Mouse (Mus musculus): ENCODE measurements around the gene Ift57. TPM values are rescaled to one million over a fixed set of nuclear protein-coding genes. Genes with fewer than 3 reads are reported as not detected.

Gene Ift57
- total RNA-seq (2014; fragmentation: Nextera tagmentation) (30.8 and 31.4 TPM in 2 replicates), total RNA-seq (2017) (44.7 and 52.3 TPM in 2 replicates), polyA plus RNA-seq (2012) (12.9 and 17.4 TPM in 2 replicates)

GRCm38 (mm10) chr16:49698620-49699525 lies at the start of gene Ift57:
Gene Ift57 (plus strand): TSS chr16:49699233.
- DNase-seq (ENCODE audit: low spot score): peak; percentile 94
- peaks cover 18% of the 10 kb centered on the region for H3K36me3 ChIP-seq (replicated peaks)
- ATAC-seq (ENCODE audit: extremely low read depth, insufficient number of reproducible peaks, low FRiP score, poor library complexity, severe bottlenecking): peak; percentile 99
- peak within 1 kb of the TSS; percentile 95 for H3K4me3 ChIP-seq (ENCODE audit: low read depth, low read length)
- H3K27me3 ChIP-seq (ENCODE audit: insufficient read depth, low read length): no peaks in the 10 kb centered on the region
- TF ChIP-seq GATA2 (IDR thresholded peaks at IDR 0.05; ENCODE audit: borderline replicate concordance, low read depth, low read length) (no peak), GATA1 (IDR thresholded peaks at IDR 0.05; ENCODE audit: borderline replicate concordance, low read length) (no peak), TAL1 (conservative IDR thresholded peaks at IDR 0.05; ENCODE audit: low read depth, low read length) (no peak), POLR2AphosphoS5 (IDR thresholded peaks at IDR 0.05; ENCODE audit: insufficient replicate concordance, low read depth, low read length) (no peak), CTCF (IDR thresholded peaks at IDR 0.05; ENCODE audit: low read depth, low read length) (no peak)
- H3K4me1 ChIP-seq (ENCODE audit: insufficient read depth, low read depth, low read length): peaks cover 29% of the 10 kb centered on the region
- H3K9me3 ChIP-seq (replicated peaks): no peaks in the 10 kb centered on the region

- Histone ChIP-seq H3K4me3 (ENCODE audit: low read depth, low read length) (no peak overlapping the region), H3K4me1 (ENCODE audit: insufficient read depth, low read depth, low read length) (peaks cover 12% of the 10 kb centered on the region), H3K9me3 (replicated peaks) (no peaks in the 10 kb centered on the region), H3K36me3 (replicated peaks) (no peaks in the 10 kb centered on the region), H3K27me3 (ENCODE audit: insufficient read depth, low read length) (peaks cover 14% of the 10 kb centered on the region; the same call in 1 of the 2 replicates)
- no peak for DNase-seq (ENCODE audit: low spot score)
- TF ChIP-seq GATA1 (IDR thresholded peaks at IDR 0.05; ENCODE audit: borderline replicate concordance, low read length) (no peak), TAL1 (conservative IDR thresholded peaks at IDR 0.05; ENCODE audit: low read depth, low read length) (no peak), CTCF (IDR thresholded peaks at IDR 0.05; ENCODE audit: low read depth, low read length) (no peak), POLR2AphosphoS5 (IDR thresholded peaks at IDR 0.05; ENCODE audit: insufficient replicate concordance, low read depth, low read length) (no peak), GATA2 (IDR thresholded peaks at IDR 0.05; ENCODE audit: borderline replicate concordance, low read depth, low read length) (no peak)
- ATAC-seq (ENCODE audit: extremely low read depth, insufficient number of reproducible peaks, low FRiP score, poor library complexity, severe bottlenecking): no peak
Measured at GRCm38 (mm10) chr16:49657182-49657581, 41.9 kb upstream of the Ift57 start.

- TF ChIP-seq CTCF (IDR thresholded peaks at IDR 0.05; ENCODE audit: low read depth, low read length) (no peak), POLR2AphosphoS5 (IDR thresholded peaks at IDR 0.05; ENCODE audit: insufficient replicate concordance, low read depth, low read length) (no peak), GATA2 (IDR thresholded peaks at IDR 0.05; ENCODE audit: borderline replicate concordance, low read depth, low read length) (no peak), TAL1 (conservative IDR thresholded peaks at IDR 0.05; ENCODE audit: low read depth, low read length) (no peak), GATA1 (IDR thresholded peaks at IDR 0.05; ENCODE audit: borderline replicate concordance, low read length) (no peak)
- ATAC-seq (ENCODE audit: extremely low read depth, insufficient number of reproducible peaks, low FRiP score, poor library complexity, severe bottlenecking) (no peak), DNase-seq (ENCODE audit: low spot score) (no peak)
- Histone ChIP-seq H3K36me3 (replicated peaks) (no peaks in the 10 kb centered on the region), H3K27me3 (ENCODE audit: insufficient read depth, low read length) (0 out of 2 replicates have a peak, but pooled peaks cover 7% of the 10 kb centered on the region), H3K9me3 (replicated peaks) (no peaks in the 10 kb centered on the region), H3K4me1 (ENCODE audit: insufficient read depth, low read depth, low read length) (peaks cover 12% of the 10 kb centered on the region), H3K4me3 (ENCODE audit: low read depth, low read length) (no peak overlapping the region)
Measured at GRCm38 (mm10) chr16:49658029-49658428, 41.0 kb upstream of the Ift57 start.

DNA sequence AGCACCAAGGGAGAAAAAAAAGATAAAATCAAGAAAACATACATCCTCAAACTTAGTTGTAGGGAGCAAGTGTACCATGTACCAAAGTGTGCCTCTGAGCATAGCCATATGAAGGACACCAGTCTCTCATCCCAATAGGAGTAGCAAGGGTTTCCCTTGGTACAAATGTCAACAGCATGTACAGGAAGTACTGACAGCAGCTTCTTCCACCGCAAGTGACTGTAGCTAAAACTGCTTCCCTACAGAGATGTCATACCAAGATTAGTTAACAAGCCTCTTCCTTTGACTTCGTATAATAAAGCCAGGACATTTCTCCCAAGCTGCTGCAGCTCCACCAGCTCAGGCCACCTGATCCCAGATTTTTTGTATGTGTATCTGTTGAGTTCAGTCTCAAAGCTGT lies 39.9 kb upstream of the Ift57 start:
- DNase-seq (ENCODE audit: low spot score) (no peak), ATAC-seq (ENCODE audit: extremely low read depth, insufficient number of reproducible peaks, low FRiP score, poor library complexity, severe bottlenecking) (no peak)
- TF ChIP-seq GATA2 (IDR thresholded peaks at IDR 0.05; ENCODE audit: borderline replicate concordance, low read depth, low read length) (no peak), POLR2AphosphoS5 (IDR thresholded peaks at IDR 0.05; ENCODE audit: insufficient replicate concordance, low read depth, low read length) (no peak), GATA1 (IDR thresholded peaks at IDR 0.05; ENCODE audit: borderline replicate concordance, low read length) (no peak), TAL1 (conservative IDR thresholded peaks at IDR 0.05; ENCODE audit: low read depth, low read length) (no peak), CTCF (IDR thresholded peaks at IDR 0.05; ENCODE audit: low read depth, low read length) (no peak)

DNA sequence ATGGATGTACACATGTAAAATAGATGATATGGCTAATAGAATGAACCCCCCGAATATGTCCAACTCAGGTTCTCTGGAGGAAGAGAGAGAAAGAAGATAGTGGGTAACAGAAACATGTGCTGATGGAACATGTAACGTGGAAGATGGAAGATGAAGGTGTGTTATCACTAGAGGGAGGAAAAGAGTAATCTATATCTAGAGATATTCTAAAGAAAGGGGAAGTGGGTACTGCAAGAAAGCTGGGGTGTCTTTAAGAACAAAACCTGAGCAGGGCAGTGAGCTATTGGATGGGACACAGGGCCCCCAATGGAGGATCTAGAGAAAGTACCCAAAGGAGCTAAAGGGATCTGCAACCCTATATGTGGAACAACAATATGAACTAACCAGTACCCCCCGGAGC lies 38.9 kb upstream of the Ift57 start:
- Histone ChIP-seq H3K4me1 (ENCODE audit: insufficient read depth, low read depth, low read length) (peaks cover 18% of the 10 kb centered on the region), H3K4me3 (ENCODE audit: low read depth, low read length) (no peak overlapping the region), H3K27me3 (ENCODE audit: insufficient read depth, low read length) (no peaks in the 10 kb centered on the region), H3K9me3 (replicated peaks) (no peaks in the 10 kb centered on the region), H3K36me3 (replicated peaks) (no peaks in the 10 kb centered on the region)
- DNase-seq (ENCODE audit: low spot score) (peak; percentile 27), ATAC-seq (ENCODE audit: extremely low read depth, insufficient number of reproducible peaks, low FRiP score, poor library complexity, severe bottlenecking) (peak; percentile 75; the same call in 1 of the 2 replicates)
- no peak for TF ChIP-seq CTCF (IDR thresholded peaks at IDR 0.05; ENCODE audit: low read depth, low read length)

More for the DNA sequence above, 39.9 kb upstream of the Ift57 start:
- no peaks in the 10 kb centered on the region for H3K9me3 ChIP-seq (replicated peaks)
- H3K27me3 ChIP-seq (ENCODE audit: insufficient read depth, low read length): no peaks in the 10 kb centered on the region
- H3K36me3 ChIP-seq (replicated peaks): no peaks in the 10 kb centered on the region
- no peak overlapping the region for H3K4me3 ChIP-seq (ENCODE audit: low read depth, low read length)
- peaks cover 18% of the 10 kb centered on the region for H3K4me1 ChIP-seq (ENCODE audit: insufficient read depth, low read depth, low read length)

DNA sequence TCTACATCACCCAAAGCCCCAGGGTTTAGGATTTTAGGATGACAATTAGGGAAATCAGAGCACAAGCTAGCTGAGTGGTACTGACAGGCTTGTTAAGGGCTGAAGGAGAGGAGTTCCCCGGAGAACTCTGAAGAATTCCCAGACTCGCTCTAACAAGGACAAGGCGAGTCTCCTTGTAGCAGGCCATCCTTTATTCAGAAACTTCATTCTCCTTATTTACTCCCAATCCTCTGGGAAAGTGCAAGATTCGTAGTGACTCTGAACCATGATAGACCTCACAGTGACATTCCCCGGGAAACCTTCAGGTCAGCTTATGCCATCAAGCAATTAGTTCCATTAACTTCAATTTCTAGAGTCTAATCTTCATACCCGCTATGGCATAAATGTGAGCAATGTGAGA lies 36.8 kb upstream of the Ift57 start:
- H3K4me1 ChIP-seq (ENCODE audit: insufficient read depth, low read depth, low read length): peaks cover 18% of the 10 kb centered on the region
- TF ChIP-seq GATA1 (IDR thresholded peaks at IDR 0.05; ENCODE audit: borderline replicate concordance, low read length) (no peak), GATA2 (IDR thresholded peaks at IDR 0.05; ENCODE audit: borderline replicate concordance, low read depth, low read length) (no peak), TAL1 (conservative IDR thresholded peaks at IDR 0.05; ENCODE audit: low read depth, low read length) (no peak), CTCF (IDR thresholded peaks at IDR 0.05; ENCODE audit: low read depth, low read length) (no peak), POLR2AphosphoS5 (IDR thresholded peaks at IDR 0.05; ENCODE audit: insufficient replicate concordance, low read depth, low read length) (no peak)

More for the DNA sequence above, 36.8 kb upstream of the Ift57 start:
- no peaks in the 10 kb centered on the region for H3K27me3 ChIP-seq (ENCODE audit: insufficient read depth, low read length)
- no peaks in the 10 kb centered on the region for H3K36me3 ChIP-seq (replicated peaks)
- DNase-seq (ENCODE audit: low spot score): no peak
- no peak for ATAC-seq (ENCODE audit: extremely low read depth, insufficient number of reproducible peaks, low FRiP score, poor library complexity, severe bottlenecking)
- no peak overlapping the region for H3K4me3 ChIP-seq (ENCODE audit: low read depth, low read length)
- no peaks in the 10 kb centered on the region for H3K9me3 ChIP-seq (replicated peaks)
